Mouse (Mus musculus) erythroblast, adult 5-6 weeks (primary cell): ENCODE results near the gene Trim46. TPM values are rescaled to one million over a fixed set of nuclear protein-coding genes. Genes with fewer than 3 reads are reported as not detected.
A peak's percentile ranks its signal among the peaks of the same experiment; 100 is the strongest.
"Not testable (repeated sequence)": the region's sequence is repeated elsewhere in the genome, so short reads cannot be mapped to it uniquely, and the experiment has no call there.

Experiments
- ATAC-seq: replicated peaks from 2 replicates; pipeline ENCODE4 v1.8.0; 2016; ENCODE audit warnings: moderate number of reproducible peaks, mild to moderate bottlenecking, moderate TSS enrichment, inconsistent platforms; ENCODE audit not compliant: poor library complexity, low FRiP score, severe bottlenecking
- total RNA-seq, 2 experiments: library from RNA; stranded (forward) in 1 of 2; stranded (reverse) in 1 of 2; fragments of 150-400 nt in 1 of 2; fragments of 200-764, 138-1000 nt in 1 of 2; gene quantifications; 2 replicates each; pipeline versions ENCODE4 v1.2.3 to v1.2.4; 2015 to 2017; ENCODE audit warnings: low replicate concordance in 2 of 2

Trim46 gene
- total RNA-seq, 2 experiments from 2014 or later, result not detected

DNA sequence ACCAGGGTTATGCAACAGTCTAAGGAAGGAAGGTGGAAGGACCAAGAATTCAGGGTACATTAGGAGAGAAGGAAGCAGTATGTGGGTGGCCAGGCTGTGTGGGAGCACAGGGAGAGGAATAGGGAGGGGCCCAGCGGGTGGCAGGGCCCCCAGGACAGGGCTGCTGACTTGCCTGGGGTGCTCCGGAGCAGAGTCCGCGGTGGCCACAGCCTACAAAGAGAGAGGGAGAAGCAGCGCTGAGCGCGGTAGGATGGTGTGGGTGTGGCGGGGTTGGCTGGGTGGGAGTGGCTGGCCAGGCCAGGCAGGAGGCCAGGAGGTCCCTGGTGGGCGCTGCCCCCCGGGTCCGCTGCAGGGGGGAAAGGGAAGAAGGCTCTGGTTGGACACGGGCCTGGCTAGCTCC is 7.6 kb downstream of the Trim46 start:
- ATAC-seq, result no peak

DNA sequence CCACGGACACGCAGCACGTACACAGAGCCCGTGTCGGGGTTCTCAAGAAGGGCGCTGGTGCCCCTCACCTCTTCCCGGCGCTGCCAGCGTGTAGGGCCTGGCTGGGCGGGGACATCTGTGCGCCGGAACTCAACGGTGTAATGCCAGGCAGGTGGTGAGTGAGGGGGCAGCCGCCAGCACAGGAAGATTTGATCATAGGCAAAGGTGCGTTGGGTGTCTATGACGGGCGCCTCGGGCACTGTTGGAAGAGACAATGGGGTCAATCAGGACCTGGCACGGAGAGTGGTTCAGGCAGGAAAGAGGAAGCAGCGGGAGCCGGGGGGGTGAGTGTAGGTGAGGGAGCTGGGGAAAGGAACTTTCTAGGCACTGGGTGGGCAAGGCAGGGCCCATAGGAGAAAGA is 8.4 kb downstream of the Trim46 start:
- no peak for ATAC-seq

DNA sequence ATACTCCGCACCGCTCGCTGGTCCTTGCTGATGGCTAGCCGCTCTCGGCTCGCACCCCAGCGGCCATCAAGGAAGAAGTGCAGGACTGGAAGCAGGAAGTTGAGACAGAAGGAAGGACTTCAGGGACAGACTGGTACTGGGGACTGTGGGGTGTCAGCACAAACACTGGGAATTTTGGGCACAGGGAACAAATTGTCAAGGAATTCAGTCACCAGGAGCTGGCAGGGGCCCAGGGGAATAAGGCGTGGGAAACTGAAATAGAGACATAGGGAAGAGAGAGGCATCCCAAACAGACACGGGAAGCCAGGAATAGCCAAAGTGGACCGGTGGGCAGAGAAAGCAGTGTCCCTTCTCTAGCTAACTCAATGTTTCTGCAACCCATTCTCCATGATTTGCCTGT is 9.6 kb downstream of the Trim46 start:
- no peak for ATAC-seq

DNA sequence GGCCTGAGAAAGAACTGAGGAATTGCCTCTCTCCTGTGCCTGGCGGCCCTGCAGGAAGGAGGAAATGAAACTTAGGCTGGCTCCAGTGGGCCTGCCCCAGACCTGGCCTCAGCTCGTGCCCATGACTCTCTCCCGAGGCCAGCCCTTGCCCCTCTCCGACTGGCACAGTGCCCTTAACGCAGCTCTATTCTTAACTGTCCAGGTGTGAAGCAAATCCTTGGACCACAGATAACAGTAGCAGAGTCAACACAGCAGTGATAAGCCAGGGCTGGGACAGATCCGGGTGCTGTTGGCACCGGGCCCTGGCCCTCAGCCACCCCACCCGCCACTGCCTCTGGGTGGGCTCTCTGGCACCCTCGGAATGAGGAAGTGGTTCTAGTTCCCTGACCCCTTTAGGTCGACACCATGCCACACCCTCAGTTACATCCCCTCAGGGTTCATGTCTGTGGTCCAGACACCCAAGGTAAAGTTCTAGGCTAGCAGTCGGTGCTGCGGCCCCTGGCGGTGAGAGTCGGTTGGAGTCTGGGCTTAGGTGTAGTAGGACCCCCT is 12.5 kb downstream of the Trim46 start:
- ATAC-seq, result no peak

DNA sequence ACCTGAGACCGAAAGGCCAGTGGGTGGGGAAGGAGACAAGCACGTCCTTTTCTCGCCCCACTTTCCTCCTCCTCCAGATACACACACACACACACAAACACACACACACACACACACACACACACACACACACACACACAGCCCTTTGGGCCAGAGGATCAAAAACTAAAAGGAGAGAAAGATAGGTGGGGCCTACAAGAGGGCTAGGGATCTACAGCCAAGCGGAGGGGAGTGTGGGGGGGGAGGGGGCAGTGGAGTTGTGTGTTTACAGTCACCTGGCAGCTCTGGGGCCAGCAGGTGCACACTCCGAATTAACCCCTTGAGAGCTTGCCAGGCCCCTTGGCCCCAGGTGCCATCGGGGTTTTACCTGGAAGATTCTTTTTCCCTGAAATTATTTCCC is 13.5 kb downstream of the Trim46 start:
- ATAC-seq, result no peak

DNA sequence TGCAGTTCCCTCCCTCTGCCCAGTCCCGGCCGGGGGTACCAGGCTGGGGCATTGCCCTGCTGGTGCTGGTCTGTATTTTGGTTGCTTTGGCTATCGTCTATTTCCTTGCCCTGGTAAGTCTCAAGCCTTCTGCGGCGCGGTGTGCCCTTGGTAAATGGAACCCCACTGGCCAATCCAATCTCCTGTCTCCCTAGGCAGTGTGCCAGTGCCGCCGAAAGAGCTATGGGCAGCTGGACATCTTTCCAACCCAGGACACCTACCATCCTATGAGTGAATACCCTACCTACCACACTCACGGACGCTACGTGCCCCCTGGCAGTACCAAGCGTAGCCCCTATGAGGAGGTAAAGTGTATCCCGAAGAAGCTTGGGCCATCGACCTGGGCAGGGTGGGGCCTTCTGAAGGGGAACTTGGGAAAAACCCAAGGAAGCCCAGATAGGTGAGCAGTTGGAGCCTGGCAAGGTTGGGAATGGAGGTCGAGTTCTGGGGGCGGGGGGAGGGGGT is 14.3 kb downstream of the Trim46 start:
- ATAC-seq, result no peak

DNA sequence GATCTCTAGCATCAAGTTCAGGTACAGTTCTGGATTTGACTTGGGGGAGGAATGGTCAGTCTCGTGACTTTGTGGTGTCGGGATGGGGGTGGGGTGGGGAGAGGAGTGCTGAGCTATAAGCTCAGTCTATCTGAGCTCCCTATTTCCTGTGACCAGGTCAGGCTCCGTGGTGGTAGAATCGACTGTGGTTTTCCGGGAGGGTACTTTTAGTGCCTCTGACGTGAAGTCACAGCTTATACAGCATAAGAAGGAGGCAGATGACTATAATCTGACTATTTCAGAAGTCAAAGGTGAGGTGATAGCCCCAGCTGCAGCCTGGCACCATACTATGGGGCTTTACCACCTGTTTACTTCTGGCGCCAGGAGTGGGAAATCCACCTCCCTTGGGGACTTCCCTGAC is 14.8 kb downstream of the Trim46 start:
- ATAC-seq, result no peak

DNA sequence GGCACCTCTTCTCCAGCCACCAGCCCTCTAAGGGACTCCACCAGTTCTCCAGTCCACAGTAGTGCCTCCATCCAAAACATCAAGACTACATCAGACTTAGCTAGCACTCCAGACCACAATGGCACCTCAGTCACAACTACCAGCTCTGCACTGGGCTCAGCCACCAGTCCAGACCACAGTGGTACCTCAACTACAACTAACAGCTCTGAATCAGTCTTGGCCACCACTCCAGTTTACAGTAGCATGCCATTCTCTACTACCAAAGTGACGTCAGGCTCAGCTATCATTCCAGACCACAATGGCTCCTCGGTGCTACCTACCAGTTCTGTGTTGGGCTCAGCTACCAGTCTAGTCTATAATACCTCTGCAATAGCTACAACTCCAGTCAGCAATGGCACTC is 15.5 kb downstream of the Trim46 start:
- no peak for ATAC-seq

DNA sequence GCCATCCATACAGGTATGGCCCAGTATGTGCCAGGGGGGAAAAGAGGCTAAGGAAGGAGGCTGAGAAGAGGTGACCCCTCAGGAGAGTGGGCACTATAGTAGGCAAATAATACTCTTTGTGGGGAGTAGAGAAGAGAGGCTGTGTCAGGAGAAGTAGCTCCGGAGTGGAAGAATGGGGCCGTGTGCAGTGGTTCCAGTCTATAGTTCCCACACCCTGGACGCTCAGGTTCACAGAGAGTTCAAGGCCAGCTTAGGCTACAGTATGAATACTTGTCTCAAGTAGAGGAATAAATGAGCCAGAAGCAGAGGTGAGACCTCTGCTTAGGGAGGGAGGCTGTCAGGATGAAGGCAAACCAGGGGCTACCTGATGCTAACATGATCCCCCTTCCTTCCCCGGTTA is 16.8 kb downstream of the Trim46 start:
- ATAC-seq, result no peak

DNA sequence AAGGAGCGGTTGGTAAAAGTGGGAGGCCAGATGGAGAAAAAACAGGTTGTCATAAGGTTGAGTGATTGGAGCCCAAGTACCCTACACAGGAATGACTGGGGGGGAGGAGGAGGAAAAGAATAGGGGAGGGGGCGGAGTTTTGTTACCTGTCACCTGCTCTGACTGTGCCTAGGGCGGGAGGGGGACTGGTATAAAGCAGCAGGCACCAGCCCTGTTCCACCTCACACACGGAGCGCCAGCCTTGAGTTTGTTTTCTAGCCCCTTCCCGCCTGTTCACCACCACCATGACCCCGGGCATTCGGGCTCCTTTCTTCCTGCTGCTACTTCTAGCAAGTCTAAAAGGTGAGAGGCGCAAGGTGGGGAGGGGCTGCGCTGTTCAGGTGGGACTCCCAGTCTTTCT is 17.3 kb downstream of the Trim46 start, which contains the start of gene Muc1:
Gene Muc1 (plus strand): TSS at position 222 of the 400 bp plus-strand sequence.
- ATAC-seq, result no peak

DNA sequence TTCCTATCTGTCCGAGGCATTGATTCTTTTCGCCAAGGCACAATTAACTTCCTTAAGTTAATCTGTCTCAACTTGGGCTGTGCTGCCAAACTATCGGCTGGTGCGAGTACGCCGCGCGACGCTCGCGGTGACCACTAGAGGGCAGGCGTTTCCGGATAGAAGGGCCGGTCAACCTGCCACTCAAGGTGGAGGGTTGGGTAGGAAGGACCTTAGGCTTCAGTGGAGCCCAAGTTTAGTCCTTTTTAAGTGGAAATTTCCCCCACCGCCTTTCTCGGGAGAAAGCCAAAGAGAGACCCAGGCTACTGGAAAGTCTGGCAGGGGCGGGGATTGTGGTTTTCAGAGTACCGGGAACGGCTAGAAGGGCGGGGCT is 17.9 kb downstream of the Trim46 start:
- peak; percentile 86 for ATAC-seq

DNA sequence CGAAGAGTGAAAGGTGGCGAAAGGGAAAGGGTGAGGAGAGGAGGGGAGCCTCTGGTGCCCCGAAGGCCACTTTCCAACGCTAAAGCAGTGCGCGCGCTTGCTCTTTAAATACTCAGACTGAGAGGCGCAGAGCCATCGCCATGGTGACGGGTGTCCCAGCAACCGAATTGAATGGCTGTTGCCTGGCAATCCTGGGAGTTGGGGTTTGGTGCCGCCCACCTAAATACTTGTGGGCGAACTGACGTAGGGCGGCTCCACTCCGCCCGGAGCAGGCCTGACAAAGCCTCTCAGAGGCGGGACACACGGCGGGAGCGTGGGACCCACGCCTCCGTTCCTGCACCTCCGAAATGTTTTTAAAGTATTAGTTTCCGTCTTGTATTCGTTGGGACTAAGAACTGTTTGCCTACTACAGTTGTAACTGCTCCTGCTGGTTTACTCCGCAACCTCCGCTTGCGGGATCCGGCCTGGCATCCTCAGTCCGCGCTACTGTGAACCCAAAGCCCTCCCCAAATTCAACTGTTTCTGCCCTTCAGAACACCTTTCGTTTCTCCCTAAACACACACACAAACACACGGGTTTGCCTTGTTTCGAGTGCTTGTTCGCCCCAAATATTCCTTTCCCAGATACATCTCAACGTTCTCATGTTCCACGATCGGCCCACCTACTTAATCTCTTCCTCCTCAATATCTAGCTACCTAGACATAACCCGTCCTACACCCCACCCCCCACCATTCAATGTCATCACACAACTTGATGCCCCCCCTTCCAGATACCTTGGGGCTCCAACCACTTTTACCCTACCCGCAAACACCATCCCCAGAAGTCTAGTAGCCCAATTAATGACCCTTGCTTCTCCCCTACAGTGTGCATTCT is 18.6 kb downstream of the Trim46 start:
- ATAC-seq, result 0 out of 2 replicates have a peak, but pooled peaks have one; percentile 8

DNA sequence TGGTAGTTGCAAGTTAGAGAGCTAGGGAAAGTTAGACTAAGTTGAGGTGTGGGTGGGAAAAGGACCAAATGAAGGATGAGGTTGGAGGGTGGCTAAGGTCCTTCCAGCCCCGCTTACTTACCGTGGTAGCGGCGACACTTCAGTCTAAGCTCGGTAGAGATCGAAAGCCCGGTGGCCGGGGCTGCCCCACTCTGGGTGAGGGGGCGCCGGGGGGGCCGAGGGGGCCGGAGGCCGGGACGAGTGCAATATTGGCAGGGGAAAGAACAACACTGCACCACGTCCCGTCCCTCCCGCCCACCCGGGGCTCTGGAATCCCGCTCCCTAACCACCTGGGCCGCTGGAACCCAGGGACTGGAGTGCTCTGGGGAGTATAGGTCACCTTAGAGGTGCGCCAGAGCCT is 19.2 kb downstream of the Trim46 start, which contains the start of gene Mtx1:
Gene Mtx1 (minus strand): TSS at position 189 of the 400 bp plus-strand sequence.
- ATAC-seq, result no peak

DNA sequence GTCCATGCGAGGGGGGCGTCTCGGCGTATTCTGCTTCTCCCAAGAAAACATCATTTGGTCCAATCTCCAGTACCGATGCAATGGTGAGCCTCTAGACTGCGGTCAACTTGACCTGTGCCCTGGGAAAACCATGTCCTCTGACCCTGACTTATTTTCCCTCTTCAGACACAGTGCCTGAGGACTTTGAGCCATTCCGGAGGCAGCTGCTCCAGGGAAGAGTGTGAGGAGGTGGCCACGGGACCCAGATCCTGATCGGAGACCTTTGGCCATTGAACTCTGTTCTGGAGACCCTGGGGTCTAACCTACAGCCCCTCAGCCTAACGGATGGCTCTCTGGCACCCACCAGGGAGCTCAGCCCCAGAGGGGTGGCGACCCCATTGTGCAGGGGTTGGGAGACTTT is 19.7 kb downstream of the Trim46 start:
- ATAC-seq, result no peak

DNA sequence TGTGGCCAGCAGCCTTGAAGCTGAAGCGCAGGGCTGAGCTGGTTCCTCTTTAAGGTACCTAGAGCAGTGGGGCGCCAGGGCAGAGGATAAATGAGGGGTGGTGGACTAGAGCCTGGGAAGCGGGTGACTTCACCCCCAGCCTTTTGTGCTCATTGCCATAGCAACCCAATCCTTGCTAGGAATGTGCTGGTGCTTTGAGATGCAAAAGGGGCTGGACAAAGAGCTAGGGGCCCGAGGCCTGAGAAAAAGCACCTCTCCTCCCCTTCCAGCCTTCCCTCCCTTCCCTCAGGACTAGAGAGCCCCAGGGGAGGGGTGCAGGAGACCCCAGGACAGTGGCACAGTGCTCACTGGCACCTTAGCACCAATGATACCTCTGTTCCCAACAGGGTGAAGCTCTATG is 20.2 kb downstream of the Trim46 start:
- ATAC-seq, result no peak

DNA sequence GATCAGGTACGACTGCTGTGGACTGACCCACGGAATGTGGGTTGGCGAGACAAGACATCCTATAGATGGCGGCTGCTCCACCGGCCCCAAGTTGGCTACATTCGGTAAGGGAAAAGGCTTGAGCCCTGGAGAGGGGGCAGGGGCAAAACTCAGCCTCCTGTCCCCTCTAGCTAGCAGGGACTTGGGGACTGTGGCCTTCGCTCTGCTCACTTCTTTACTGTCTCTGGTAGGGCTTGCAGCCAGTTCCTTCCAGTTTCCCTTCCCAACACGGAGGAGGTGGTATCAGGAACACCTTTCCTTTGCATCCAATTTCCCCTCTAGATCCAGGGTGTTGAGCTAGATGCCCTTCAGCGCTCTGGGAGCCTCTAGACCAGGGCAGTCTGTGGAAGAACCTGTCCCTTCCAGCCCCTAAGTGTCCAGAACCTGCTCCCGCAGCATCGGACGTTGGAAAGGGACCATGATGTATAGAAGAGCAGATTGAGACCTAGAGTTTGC is 20.7 kb downstream of the Trim46 start:
- ATAC-seq, result no peak

DNA sequence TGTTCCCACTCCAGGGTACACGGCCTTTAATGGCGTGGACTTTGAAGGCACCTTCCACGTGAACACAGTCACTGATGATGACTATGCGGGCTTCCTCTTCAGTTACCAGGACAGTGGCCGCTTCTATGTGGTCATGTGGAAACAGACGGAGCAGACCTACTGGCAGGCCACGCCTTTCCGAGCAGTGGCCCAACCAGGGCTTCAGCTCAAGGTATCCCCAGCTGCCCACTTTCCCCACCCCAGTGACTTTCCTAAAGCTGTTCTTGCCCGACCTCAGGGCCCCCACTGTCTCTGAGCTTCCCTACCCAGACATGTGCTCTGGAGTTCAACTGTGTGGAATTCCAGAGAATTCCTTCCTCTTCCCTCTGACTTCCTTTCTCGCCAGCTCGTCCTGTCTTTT is 21.3 kb downstream of the Trim46 start:
- no peak for ATAC-seq

DNA sequence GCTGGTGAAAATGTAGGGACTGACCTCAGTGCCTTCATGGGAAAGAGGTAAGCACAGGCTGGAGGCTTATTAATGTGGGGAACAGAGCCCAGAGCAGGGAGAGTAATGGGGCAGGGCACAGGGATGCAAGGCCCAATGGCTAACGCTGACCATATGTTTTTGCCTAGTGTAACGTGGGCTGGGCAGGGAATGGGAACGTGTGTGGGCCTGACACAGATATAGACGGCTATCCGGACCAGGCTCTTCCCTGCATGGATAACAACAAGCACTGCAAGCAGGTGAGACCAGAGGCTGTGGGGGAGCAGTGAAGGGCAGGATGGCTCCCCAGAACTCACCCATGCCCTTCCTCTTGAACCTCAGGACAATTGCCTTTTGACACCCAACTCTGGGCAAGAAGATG is 24.9 kb downstream of the Trim46 start:
- no peak for ATAC-seq

DNA sequence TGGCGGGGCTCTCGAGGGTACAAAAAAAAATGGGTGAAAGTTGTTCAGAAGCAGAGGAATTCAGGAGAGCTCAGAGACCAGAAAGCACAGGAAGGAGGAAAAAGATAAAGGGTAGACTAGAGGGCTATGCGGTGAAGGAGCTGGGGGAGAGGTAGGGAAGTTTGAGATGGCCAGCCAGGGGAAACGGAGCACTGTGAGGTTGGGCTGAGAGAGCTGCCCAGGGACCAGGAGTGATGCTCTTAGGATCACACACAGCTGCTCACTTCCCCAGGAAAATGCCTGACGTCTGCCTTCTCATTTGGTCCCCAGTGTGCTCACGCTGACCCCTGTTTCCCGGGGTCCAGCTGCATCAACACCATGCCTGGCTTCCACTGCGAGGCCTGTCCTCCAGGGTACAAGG is 26.6 kb downstream of the Trim46 start:
- ATAC-seq, result no peak

DNA sequence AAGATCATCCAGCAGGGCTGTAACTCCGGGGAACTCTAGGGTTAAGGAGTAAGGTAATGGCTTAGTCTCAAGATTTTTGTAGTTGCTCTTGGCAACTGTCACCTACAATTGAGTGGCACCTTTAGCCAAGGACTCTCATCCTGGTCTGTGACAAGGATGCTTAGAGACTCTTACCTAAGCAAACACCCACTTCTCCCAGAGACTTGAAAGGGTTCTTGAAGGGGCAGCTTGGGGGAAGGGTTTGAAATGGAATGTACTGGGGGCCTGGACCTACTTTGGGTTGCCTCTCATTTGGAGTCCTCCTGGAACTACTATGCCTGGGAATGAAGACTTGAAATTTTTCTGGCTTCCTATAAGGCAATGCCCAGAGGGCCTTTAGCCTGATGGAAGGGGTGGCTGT is 27.8 kb downstream of the Trim46 start:
- no peak for ATAC-seq

DNA sequence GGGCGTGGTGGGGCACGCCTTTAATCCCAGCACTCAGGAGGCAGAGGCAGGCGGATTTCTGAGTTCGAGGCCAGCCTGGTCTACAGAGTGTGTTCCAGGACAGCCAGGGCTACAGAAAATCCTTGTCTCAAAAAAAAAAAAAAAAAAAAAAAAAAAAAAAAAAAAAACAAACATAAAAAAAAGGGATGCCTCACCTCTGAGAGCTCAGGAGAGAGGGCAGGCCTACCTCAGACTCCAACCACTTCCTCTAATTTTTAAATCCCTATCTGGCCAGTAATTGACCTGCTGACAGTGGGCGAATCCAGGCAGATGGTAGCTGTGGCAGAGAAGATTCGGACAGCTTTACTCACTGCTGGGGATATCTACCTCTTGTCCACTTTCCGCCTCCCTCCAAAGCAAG is 29.7 kb downstream of the Trim46 start:
- not testable (repeated sequence) for ATAC-seq
